Mouse (Mus musculus) heart, adult 2 months (tissue): ENCODE measurements around the gene Neb. TPM values are rescaled to one million over a fixed set of nuclear protein-coding genes. Genes with fewer than 3 reads are reported as not detected.

Experiments
- DNase-seq, 2 experiments: peaks; one replicate each; pipeline ENCODE4 v3.0.0; 2021
- H3K27ac ChIP-seq: fragments of 200-600 bp; 2 replicates; pipeline ENCODE4 v1.8.1; 2022
- H3K27me3 ChIP-seq: fragments of 200-500 bp; 2 replicates; pipeline ENCODE4 v1.6.1; 2012; ENCODE audit warnings: mild to moderate bottlenecking, low read length, inconsistent platforms, mixed read lengths; ENCODE audit not compliant: control insufficient read depth, insufficient read depth
- H3K36me3 ChIP-seq: fragments of 200-500 bp; 2 replicates; pipeline ENCODE4 v1.6.1; 2012; ENCODE audit warnings: low read length, inconsistent platforms; ENCODE audit not compliant: control insufficient read depth, insufficient read depth
- H3K4me1 ChIP-seq: fragments of 200-500 bp; 2 replicates; pipeline ENCODE4 v1.6.1; 2011; ENCODE audit warnings: low read length; ENCODE audit not compliant: control insufficient read depth, insufficient read depth
- H3K4me3 ChIP-seq: fragments of 200-600 bp; 2 replicates; pipeline ENCODE4 v1.8.1; 2022
- H3K79me2 ChIP-seq: fragments of 200-500 bp; replicated peaks from 2 replicates; pipeline ENCODE4 v1.6.1; 2012; ENCODE audit warnings: mild to moderate bottlenecking, inconsistent platforms, low read length, moderate library complexity, mixed read lengths; ENCODE audit not compliant: control insufficient read depth, insufficient read depth
- H3K9ac ChIP-seq: fragments of 200-500 bp; 2 replicates; pipeline ENCODE4 v1.6.1; 2012; ENCODE audit warnings: low read depth, mild to moderate bottlenecking, control low read depth, inconsistent platforms, low read length, mixed read lengths
- CTCF ChIP-seq: fragments of 200-600 bp; IDR thresholded peaks from 2 replicates; pipeline ENCODE4 v1.8.1; 2022; ENCODE audit warnings: antibody characterized with exemption, mild to moderate bottlenecking, moderate library complexity
- EP300 ChIP-seq: fragments of 200-500 bp; IDR thresholded peaks from 2 replicates; pipeline ENCODE4 v1.6.1; 2011; ENCODE audit warnings: low read depth, low read length, control low read depth; ENCODE audit not compliant: insufficient read depth
- POLR2A ChIP-seq: fragments of 200-500 bp; IDR thresholded peaks from 2 replicates; pipeline ENCODE4 v1.6.1; 2011; ENCODE audit warnings: mild to moderate bottlenecking, low read depth, low read length, control low read depth; ENCODE audit not compliant: insufficient read depth
- WGBS: fragments of 180-500 bp; shearing (Covaris S2); methylation state at CpG from one replicate; pipeline ENCODE4 v1.1.7; 2018; 5-methylcytosine and 5-hydroxymethylcytosine counted together
- intact Hi-C: fragments of 180-260 bp; cut with DNase I; formaldehyde crosslinking; loops from one replicate; pipeline ENCODE4 v1.15.1; 2025
- polyA plus RNA-seq: library from polyadenylated mRNA; depleted of rRNA; stranded (reverse); fragments of >200 nt; gene quantifications from 2 replicates; pipeline ENCODE4 v1.2.3, GENCODE M21; 2012
- total RNA-seq, 2 experiments: library from RNA; stranded (reverse); gene quantifications; 2 replicates each; pipeline ENCODE4 v1.2.3; 2021

The Neb gene
- total and polyA plus RNA-seq, 3 experiments: 1.0 to 10.2 (median 7.6) TPM

GRCm38 (mm10) chr2:52389975-52390374, 11.7 kb upstream of the Neb start:
- peaks cover 3% of the 10 kb centered on the region; the same call in 1 of the 2 replicates for H3K36me3 ChIP-seq
- no peaks in the 10 kb centered on the region for H3K79me2 ChIP-seq
- WGBS: 82% methylated on average over 3 of the region's 3 CpGs
- no peaks in the 10 kb centered on the region; the same call in 1 of the 2 replicates for H3K4me1 ChIP-seq
- no peak overlapping the region for H3K4me3 ChIP-seq
- no peak for DNase-seq
- TF ChIP-seq CTCF (no peak), EP300 (no peak), POLR2A (no peak)
- H3K27ac ChIP-seq: no peak overlapping the region
- H3K9ac ChIP-seq: no peak overlapping the region
- intact Hi-C loops: no loop called here
- no peaks in the 10 kb centered on the region for H3K27me3 ChIP-seq

- no peaks in the 10 kb centered on the region for H3K79me2 ChIP-seq
- H3K4me3 ChIP-seq: no peak overlapping the region
- intact Hi-C loops: no loop called here
- H3K9ac ChIP-seq: no peak overlapping the region
- no peak for TF ChIP-seq POLR2A
- no peak for TF ChIP-seq CTCF
- no peak for TF ChIP-seq EP300
- DNase-seq: no peak
- WGBS: 55% methylated on average over 6 of the region's 6 CpGs
- H3K4me1 ChIP-seq: no peaks in the 10 kb centered on the region; the same call in 1 of the 2 replicates
- no peak overlapping the region for H3K27ac ChIP-seq
- peaks cover 3% of the 10 kb centered on the region; the same call in 1 of the 2 replicates for H3K36me3 ChIP-seq
- no peaks in the 10 kb centered on the region for H3K27me3 ChIP-seq
Observed at GRCm38 (mm10) chr2:52386451-52386850, 8.2 kb upstream of the Neb start.

- Histone ChIP-seq H3K36me3 (peaks cover 3% of the 10 kb centered on the region; the same call in 1 of the 2 replicates), H3K27me3 (no peaks in the 10 kb centered on the region), H3K79me2 (no peaks in the 10 kb centered on the region), H3K4me3 (no peak overlapping the region), H3K27ac (peak overlapping the region; percentile 33), H3K9ac (no peak overlapping the region), H3K4me1 (no peaks in the 10 kb centered on the region; the same call in 1 of the 2 replicates)
- WGBS: 18% methylated on average over 7 of the region's 7 CpGs
- no peak for TF ChIP-seq POLR2A
- no peak for TF ChIP-seq CTCF
- no peak for TF ChIP-seq EP300
- intact Hi-C loops: no loop called here
- peak in 1 of 2 experiments; percentile 20 for DNase-seq
Observed at GRCm38 (mm10) chr2:52386037-52386436, 7.8 kb upstream of the Neb start.

GRCm38 (mm10) chr2:52378848-52379261, 581 bp upstream of the Neb start:
- H3K4me1 ChIP-seq: no peaks in the 10 kb centered on the region
- 53% methylated on average over 10 of the region's 10 CpGs for WGBS

GRCm38 (mm10) chr2:52377706-52378447, 397 bp downstream of the Neb start:
- H3K4me3 ChIP-seq: no peak overlapping the region
- WGBS: 51% methylated on average over 13 of the region's 13 CpGs
- no peak overlapping the region for H3K27ac ChIP-seq
- no peak overlapping the region for H3K9ac ChIP-seq
- no peak for DNase-seq
- H3K4me1 ChIP-seq: no peaks in the 10 kb centered on the region
- intact Hi-C loops: loop anchor here (5.0 kb wide), 1 partner anchor 46 kb away; no protein-coding TSS in a partner anchor
- no peaks in the 10 kb centered on the region for H3K36me3 ChIP-seq
- no peak for TF ChIP-seq EP300
- TF ChIP-seq CTCF: no peak
- no peak for TF ChIP-seq POLR2A
- no peaks in the 10 kb centered on the region for H3K27me3 ChIP-seq
- no peaks in the 10 kb centered on the region for H3K79me2 ChIP-seq

More at GRCm38 (mm10) chr2:52378848-52379261, 581 bp upstream of the Neb start:
- Histone ChIP-seq H3K4me3 (no peak overlapping the region), H3K27me3 (no peaks in the 10 kb centered on the region), H3K27ac (no peak overlapping the region), H3K9ac (no peak overlapping the region), H3K36me3 (no peaks in the 10 kb centered on the region), H3K79me2 (no peaks in the 10 kb centered on the region)
- peak in 1 of 2 experiments; percentile 8 for DNase-seq
- intact Hi-C loops: loop anchor here (5.0 kb wide), 1 partner anchor 47 kb away; no protein-coding TSS in a partner anchor
- TF ChIP-seq EP300 (no peak), CTCF (no peak), POLR2A (no peak)

- intact Hi-C loops: loop anchor here (5.0 kb wide), 1 partner anchor 42 kb away; no protein-coding TSS in a partner anchor
- Histone ChIP-seq H3K27me3 (no peaks in the 10 kb centered on the region), H3K4me1 (peaks cover 3% of the 10 kb centered on the region), H3K79me2 (no peaks in the 10 kb centered on the region), H3K36me3 (no peaks in the 10 kb centered on the region), H3K9ac (no peak overlapping the region), H3K4me3 (no peak overlapping the region), H3K27ac (no peak overlapping the region)
- TF ChIP-seq EP300 (no peak), CTCF (no peak), POLR2A (no peak)
- no peak for DNase-seq
- WGBS: 88% methylated on average over 6 of the region's 6 CpGs
Observed at GRCm38 (mm10) chr2:52374706-52375105, 3.6 kb downstream of the Neb start.
